Mouse (Mus musculus): Measurements from ENCODE around the gene Pias1. TPM values are rescaled to one million over a fixed set of nuclear protein-coding genes. Genes with fewer than 3 reads are reported as not detected.

Pias1 gene
- total and polyA plus RNA-seq, 2 experiments from 2014 or later: 37.2 to 48.7 TPM

- TF ChIP-seq CTCF (IDR thresholded peaks at IDR 0.05; ENCODE audit: low read depth): no peak
- Histone ChIP-seq H3K9me3 (ENCODE audit: low read length) (no peaks in the 10 kb centered on the region), H3K36me3 (ENCODE audit: insufficient read depth, low read length) (no peaks in the 10 kb centered on the region), H3K27me3 (ENCODE audit: insufficient read depth, low read length) (no peaks in the 10 kb centered on the region), H3K9ac (replicated peaks; ENCODE audit: low read length) (no peak overlapping the region), H3K4me3 (ENCODE audit: low read length) (no peak overlapping the region), H3K4me1 (ENCODE audit: insufficient read depth, low read length) (no peaks in the 10 kb centered on the region), H3K4me2 (ENCODE audit: low read depth, low read length) (no peak overlapping the region), H3K27ac (no peak overlapping the region)
- WGBS: 66% methylated on average over 4 of the region's 4 CpGs
- ATAC-seq: no peak
- no peak for DNase-seq (ENCODE audit: low spot score)
Observed at GRCm38 (mm10) chr9:62977152-62977551, 10.6 kb downstream of the Pias1 start.

GRCm38 (mm10) chr9:62975830-62976229 lies 11.9 kb downstream of the Pias1 start:
- TF ChIP-seq CTCF (IDR thresholded peaks at IDR 0.05; ENCODE audit: low read depth): no peak
- H3K27me3 ChIP-seq (ENCODE audit: insufficient read depth, low read length): no peaks in the 10 kb centered on the region
- no peak overlapping the region for H3K9ac ChIP-seq (replicated peaks; ENCODE audit: low read length)
- no peaks in the 10 kb centered on the region for H3K36me3 ChIP-seq (ENCODE audit: insufficient read depth, low read length)
- no peaks in the 10 kb centered on the region for H3K9me3 ChIP-seq (ENCODE audit: low read length)
- ATAC-seq (no peak), DNase-seq (ENCODE audit: low spot score) (no peak)
- no peak overlapping the region for H3K4me3 ChIP-seq (ENCODE audit: low read length)
- no peak overlapping the region for H3K27ac ChIP-seq
- no peaks in the 10 kb centered on the region for H3K4me1 ChIP-seq (ENCODE audit: insufficient read depth, low read length)
- 20% methylated on average over 2 of the region's 2 CpGs for WGBS
- H3K4me2 ChIP-seq (ENCODE audit: low read depth, low read length): no peak overlapping the region

GRCm38 (mm10) chr9:62974439-62974838 lies 13.3 kb downstream of the Pias1 start:
- H3K27ac ChIP-seq: no peak overlapping the region
- H3K36me3 ChIP-seq (ENCODE audit: insufficient read depth, low read length): no peaks in the 10 kb centered on the region
- H3K4me2 ChIP-seq (ENCODE audit: low read depth, low read length): no peak overlapping the region
- TF ChIP-seq CTCF (IDR thresholded peaks at IDR 0.05; ENCODE audit: low read depth): peak; percentile 52
- H3K9ac ChIP-seq (replicated peaks; ENCODE audit: low read length): no peak overlapping the region
- no peaks in the 10 kb centered on the region for H3K9me3 ChIP-seq (ENCODE audit: low read length)
- no peak overlapping the region for H3K4me3 ChIP-seq (ENCODE audit: low read length)
- H3K27me3 ChIP-seq (ENCODE audit: insufficient read depth, low read length): no peaks in the 10 kb centered on the region
- DNase-seq (ENCODE audit: low spot score) (peak; percentile 25), ATAC-seq (no peak)
- no peaks in the 10 kb centered on the region for H3K4me1 ChIP-seq (ENCODE audit: insufficient read depth, low read length)
- WGBS: 98% methylated on average over 2 of the region's 2 CpGs

GRCm38 (mm10) chr9:62972073-62972745 lies 15.5 kb downstream of the Pias1 start:
- TF ChIP-seq CTCF (IDR thresholded peaks at IDR 0.05; ENCODE audit: low read depth): peak; percentile 41
- Histone ChIP-seq H3K9me3 (ENCODE audit: low read length) (no peaks in the 10 kb centered on the region), H3K36me3 (ENCODE audit: insufficient read depth, low read length) (no peaks in the 10 kb centered on the region), H3K9ac (replicated peaks; ENCODE audit: low read length) (no peak overlapping the region), H3K27me3 (ENCODE audit: insufficient read depth, low read length) (no peaks in the 10 kb centered on the region), H3K27ac (no peak overlapping the region), H3K4me2 (ENCODE audit: low read depth, low read length) (no peak overlapping the region), H3K4me1 (ENCODE audit: insufficient read depth, low read length) (no peaks in the 10 kb centered on the region), H3K4me3 (ENCODE audit: low read length) (no peak overlapping the region)
- ATAC-seq (no peak), DNase-seq (ENCODE audit: low spot score) (peak; percentile 27)
- 51% methylated on average over 10 of the region's 10 CpGs for WGBS

- TF ChIP-seq CTCF (IDR thresholded peaks at IDR 0.05; ENCODE audit: low read depth): no peak
- no peaks in the 10 kb centered on the region for H3K9me3 ChIP-seq (ENCODE audit: low read length)
- H3K27ac ChIP-seq: no peak overlapping the region
- no peak overlapping the region for H3K4me3 ChIP-seq (ENCODE audit: low read length)
- no peaks in the 10 kb centered on the region for H3K36me3 ChIP-seq (ENCODE audit: insufficient read depth, low read length)
- no peak for DNase-seq (ENCODE audit: low spot score)
- H3K9ac ChIP-seq (replicated peaks; ENCODE audit: low read length): no peak overlapping the region
- no peak overlapping the region for H3K4me2 ChIP-seq (ENCODE audit: low read depth, low read length)
- H3K4me1 ChIP-seq (ENCODE audit: insufficient read depth, low read length): no peaks in the 10 kb centered on the region
- H3K27me3 ChIP-seq (ENCODE audit: insufficient read depth, low read length): no peaks in the 10 kb centered on the region
- no peak for ATAC-seq
Observed at GRCm38 (mm10) chr9:62970345-62970744, 17.4 kb downstream of the Pias1 start.

GRCm38 (mm10) chr9:62966018-62966417 lies 21.7 kb downstream of the Pias1 start:
- ATAC-seq: no peak
- 97% methylated on average over 3 of the region's 3 CpGs for WGBS
- TF ChIP-seq CTCF (IDR thresholded peaks at IDR 0.05; ENCODE audit: low read depth): no peak

GRCm38 (mm10) chr9:62952713-62953112 lies 35.0 kb downstream of the Pias1 start:
- no peak for TF ChIP-seq CTCF (IDR thresholded peaks at IDR 0.05; ENCODE audit: low read depth)
- no peak for ATAC-seq
- Histone ChIP-seq H3K9ac (replicated peaks; ENCODE audit: low read length) (no peak overlapping the region), H3K27ac (no peak overlapping the region), H3K36me3 (ENCODE audit: insufficient read depth, low read length) (0 out of 2 replicates have a peak, but pooled peaks cover 5% of the 10 kb centered on the region), H3K27me3 (ENCODE audit: insufficient read depth, low read length) (no peaks in the 10 kb centered on the region), H3K4me3 (ENCODE audit: low read length) (no peak overlapping the region), H3K9me3 (ENCODE audit: low read length) (no peaks in the 10 kb centered on the region), H3K4me2 (ENCODE audit: low read depth, low read length) (no peak overlapping the region), H3K4me1 (ENCODE audit: insufficient read depth, low read length) (no peaks in the 10 kb centered on the region)
- DNase-seq (ENCODE audit: low spot score): no peak

More at GRCm38 (mm10) chr9:62966018-62966417, 21.7 kb downstream of the Pias1 start:
- H3K4me1 ChIP-seq (ENCODE audit: insufficient read depth, low read length): no peaks in the 10 kb centered on the region
- H3K27me3 ChIP-seq (ENCODE audit: insufficient read depth, low read length): no peaks in the 10 kb centered on the region
- no peak overlapping the region for H3K27ac ChIP-seq
- no peak overlapping the region for H3K9ac ChIP-seq (replicated peaks; ENCODE audit: low read length)
- H3K9me3 ChIP-seq (ENCODE audit: low read length): no peaks in the 10 kb centered on the region
- H3K4me2 ChIP-seq (ENCODE audit: low read depth, low read length): no peak overlapping the region
- no peak for DNase-seq (ENCODE audit: low spot score)
- no peaks in the 10 kb centered on the region for H3K36me3 ChIP-seq (ENCODE audit: insufficient read depth, low read length)
- H3K4me3 ChIP-seq (ENCODE audit: low read length): no peak overlapping the region
